Mouse (Mus musculus) inflammation-experienced regulatory T-cells, adult 6 months (primary cell): ENCODE measurements around the gene Slc15a1. TPM values are rescaled to one million over a fixed set of nuclear protein-coding genes. Genes with fewer than 3 reads are reported as not detected.
"Not testable (repeated sequence)": the region's sequence is repeated elsewhere in the genome, so short reads cannot be mapped to it uniquely, and the experiment has no call there.

Experiments used
- ATAC-seq: one replicate; pipeline ENCODE4 v1.8.0; 2017
- polyA plus RNA-seq, 3 experiments: library from polyadenylated mRNA; unstranded; fragments of 100-300 nt; shearing (Covaris generic); gene quantifications; one replicate each; pipeline ENCODE4 v1.2.1; 2017

The Slc15a1 gene
- polyA plus RNA-seq, 3 experiments from 2014 or later: 0.15 to 0.17 TPM; not detected in 1

DNA sequence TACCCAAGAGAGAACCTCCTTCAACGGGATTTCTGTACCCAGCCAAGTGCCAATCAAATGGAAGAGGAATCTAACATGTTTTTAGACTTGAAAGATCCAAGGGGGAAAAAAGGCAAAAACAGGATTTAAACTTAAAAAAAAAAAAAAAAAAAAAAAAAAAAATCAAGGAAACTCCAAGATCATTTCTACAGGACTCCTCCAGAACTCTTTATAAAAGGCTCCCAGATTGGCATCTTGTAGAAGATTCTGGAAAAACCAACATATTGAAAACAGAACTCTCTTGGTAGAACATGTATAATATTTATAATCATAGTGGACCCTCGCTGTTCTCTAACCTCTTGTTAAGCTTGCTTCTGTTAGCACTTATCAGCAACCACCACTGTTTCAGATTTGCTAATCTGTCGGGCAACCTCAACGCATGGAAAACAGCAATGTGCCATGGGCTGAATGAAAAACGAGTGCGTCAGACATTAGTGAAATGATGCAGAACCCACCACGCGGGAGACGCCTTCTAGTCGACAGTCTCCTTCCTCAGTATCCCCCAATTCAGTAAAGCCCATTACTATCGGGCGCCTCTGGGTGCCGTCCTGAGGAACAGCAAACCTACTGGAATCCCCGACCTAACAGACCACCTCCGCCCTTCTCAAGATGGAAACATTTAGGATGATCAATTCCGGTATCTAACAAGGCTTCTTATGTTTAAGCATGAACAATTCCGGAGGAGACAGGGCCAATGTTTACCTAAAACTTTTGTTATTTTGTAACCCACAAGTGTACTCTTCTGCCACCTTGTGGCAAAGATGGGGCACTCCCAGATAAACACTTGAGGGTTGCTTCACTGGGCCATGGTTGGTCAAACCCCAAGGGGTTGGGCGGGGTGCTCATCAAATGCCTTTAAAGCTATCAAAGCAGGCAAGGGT, 54.3 kb downstream of the Slc15a1 start:
- ATAC-seq: peak; percentile 95

DNA sequence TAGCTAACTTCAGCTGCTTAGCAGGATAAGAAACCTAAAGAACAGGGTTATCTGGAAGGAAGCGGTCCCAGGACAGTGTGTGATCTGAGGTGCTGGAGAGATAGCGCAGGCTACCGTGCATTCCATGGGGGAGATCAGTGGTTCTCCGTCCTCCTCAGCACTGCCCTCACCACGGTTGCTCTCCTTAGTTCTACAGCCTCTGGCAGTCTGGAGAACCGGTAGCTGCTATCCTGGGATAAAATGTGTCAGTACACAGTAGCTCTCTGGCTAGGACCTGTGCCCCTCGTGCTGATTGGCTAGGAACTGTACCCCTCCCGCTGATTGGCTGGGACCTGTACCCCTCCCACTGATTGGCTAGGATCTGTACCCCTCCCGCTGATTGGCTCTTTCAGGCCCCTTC, 58.1 kb downstream of the Slc15a1 start:
- ATAC-seq: no peak

- ATAC-seq: peak; percentile 91
Measured at GRCm38 (mm10) chr14:121445194-121445593, 59.9 kb downstream of the Slc15a1 start.

DNA sequence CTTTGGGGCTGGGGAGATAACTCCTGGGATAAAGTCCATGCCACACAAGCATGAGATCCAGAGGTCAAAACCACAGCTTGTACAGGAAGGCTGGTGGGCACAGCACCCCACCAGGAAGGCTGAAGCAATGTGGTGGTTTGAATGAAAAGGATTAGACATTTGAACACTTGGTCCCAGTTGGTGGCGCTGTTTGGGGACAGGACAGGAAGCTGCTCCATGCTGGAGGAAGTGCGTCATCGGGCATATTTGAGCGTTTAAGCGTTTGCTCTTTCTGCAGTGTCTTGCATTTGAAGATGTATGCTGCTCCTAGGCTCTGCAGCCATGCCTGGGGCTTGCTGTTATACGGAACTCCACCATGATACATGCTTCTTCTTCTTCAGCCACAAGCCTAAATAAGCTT, 64.2 kb downstream of the Slc15a1 start:
- ATAC-seq: no peak

- ATAC-seq: no peak
Measured at GRCm38 (mm10) chr14:121437026-121437425, 68.0 kb downstream of the Slc15a1 start.

GRCm38 (mm10) chr14:121436455-121436854, 68.6 kb downstream of the Slc15a1 start:
- no peak for ATAC-seq

GRCm38 (mm10) chr14:121435794-121436193, 69.3 kb downstream of the Slc15a1 start:
- no peak for ATAC-seq

- ATAC-seq: no peak
Measured at GRCm38 (mm10) chr14:121431261-121431660, 73.8 kb downstream of the Slc15a1 start.

GRCm38 (mm10) chr14:121429854-121430535, 75.1 kb downstream of the Slc15a1 start:
- ATAC-seq: no peak

- no peak for ATAC-seq
Measured at GRCm38 (mm10) chr14:121428148-121428547, 76.9 kb downstream of the Slc15a1 start.

DNA sequence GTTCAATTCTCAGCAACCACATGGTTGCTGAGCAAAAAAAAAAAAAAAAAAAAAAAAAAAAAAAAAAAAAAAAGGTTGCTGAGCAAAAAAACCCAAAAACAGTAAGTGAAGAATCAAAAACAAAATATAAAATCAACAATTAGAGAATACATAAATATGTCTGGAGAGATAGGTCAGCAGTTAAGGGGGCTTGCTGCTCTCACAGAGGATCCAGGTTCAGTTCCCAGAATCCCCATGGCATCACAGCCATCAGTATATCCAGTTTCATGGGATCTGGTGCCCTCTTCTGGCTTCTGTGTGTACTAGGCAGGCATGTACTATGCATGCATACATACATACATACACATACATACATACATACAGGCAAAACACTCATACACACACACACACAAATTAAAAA, 78.3 kb downstream of the Slc15a1 start:
- ATAC-seq: peak; percentile 57

DNA sequence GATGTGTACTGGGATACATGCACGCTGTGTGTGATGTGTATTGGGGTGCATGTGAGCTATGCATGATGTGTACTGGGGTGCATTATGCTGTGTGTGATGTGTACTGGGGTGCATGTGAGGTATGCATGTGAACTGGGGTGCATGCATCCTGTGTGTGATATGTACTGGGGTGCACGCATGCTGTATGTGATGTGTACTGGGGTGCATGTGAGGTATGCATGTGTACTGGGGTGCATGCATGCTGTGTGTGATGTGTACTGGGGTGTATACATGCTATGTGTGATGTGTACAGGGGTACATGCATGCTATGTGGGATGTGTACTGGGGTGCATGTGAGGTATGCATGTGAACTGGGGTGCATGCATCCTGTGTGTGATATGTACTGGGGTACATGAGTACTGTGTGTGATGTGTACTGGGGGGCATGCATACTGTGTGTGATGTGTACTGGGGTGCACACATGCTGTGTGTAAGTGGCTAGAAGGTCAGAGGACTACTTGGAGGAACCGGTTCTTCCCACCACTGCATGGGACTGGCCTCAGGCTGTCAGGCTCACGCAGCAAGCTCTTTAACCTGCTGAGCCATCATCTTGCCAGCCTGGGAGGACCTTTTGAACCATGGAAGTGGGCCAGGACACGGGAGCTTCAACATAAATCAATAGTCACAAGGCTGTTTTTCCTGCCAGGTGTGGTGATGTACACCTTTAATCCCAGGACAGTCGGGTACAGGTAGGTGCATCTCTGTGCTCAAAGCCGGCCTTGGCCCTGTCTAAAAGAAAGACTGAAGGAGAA, 79.9 kb downstream of the Slc15a1 start:
- ATAC-seq: no peak

GRCm38 (mm10) chr14:121423341-121423751, 81.7 kb downstream of the Slc15a1 start:
- ATAC-seq: no peak

DNA sequence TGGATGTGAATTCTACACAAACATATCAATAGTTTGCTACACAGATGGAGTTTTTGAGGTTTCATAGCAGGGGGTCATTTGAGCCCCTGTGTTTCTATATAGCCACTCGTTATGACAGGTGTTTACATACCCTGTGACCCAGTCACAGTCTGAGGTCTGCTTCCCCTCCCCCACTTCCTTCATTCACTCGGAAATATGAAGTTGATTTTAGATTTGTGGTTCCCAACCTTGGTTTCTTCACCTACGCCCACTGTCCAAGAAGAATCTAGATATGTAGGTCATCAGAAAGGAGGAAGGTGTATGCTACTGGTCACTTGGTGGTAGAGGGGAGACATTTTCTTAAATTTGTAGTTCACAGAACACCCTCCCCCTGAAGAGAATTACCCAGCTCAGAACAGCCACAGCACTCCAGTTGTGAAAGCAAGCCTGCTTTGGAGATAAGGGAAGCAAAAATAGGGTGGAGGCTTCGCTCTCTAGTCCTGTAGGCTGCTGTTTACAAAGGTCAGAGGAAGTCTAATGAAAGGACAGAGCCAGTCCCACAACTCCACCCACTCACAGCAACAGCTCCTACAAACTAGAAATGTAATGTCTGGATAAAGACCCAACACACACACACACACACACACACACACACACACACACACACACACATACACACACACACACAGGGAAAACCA, 82.2 kb downstream of the Slc15a1 start:
- peak; percentile 47 for ATAC-seq

GRCm38 (mm10) chr14:121422000-121422399, 83.1 kb downstream of the Slc15a1 start:
- no peak for ATAC-seq

DNA sequence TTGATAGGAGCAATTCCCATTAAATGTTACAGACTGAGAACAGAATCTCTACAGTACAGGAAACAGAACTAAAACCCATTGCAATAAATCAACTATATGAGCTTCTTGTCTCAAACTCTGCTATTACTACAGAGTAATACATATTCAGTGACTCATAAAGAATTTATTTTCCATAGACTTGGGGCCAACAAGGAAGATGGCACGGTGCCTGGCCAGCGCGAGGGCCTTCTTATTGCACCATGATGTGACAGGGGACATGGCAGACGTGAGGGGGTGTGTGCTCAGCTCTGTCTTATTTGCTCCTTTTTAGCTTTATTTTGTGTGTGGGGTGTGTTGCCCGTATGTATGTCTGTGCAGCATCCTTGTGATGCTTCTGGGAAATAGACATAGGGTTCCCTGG, 87.5 kb downstream of the Slc15a1 start:
- no peak for ATAC-seq

DNA sequence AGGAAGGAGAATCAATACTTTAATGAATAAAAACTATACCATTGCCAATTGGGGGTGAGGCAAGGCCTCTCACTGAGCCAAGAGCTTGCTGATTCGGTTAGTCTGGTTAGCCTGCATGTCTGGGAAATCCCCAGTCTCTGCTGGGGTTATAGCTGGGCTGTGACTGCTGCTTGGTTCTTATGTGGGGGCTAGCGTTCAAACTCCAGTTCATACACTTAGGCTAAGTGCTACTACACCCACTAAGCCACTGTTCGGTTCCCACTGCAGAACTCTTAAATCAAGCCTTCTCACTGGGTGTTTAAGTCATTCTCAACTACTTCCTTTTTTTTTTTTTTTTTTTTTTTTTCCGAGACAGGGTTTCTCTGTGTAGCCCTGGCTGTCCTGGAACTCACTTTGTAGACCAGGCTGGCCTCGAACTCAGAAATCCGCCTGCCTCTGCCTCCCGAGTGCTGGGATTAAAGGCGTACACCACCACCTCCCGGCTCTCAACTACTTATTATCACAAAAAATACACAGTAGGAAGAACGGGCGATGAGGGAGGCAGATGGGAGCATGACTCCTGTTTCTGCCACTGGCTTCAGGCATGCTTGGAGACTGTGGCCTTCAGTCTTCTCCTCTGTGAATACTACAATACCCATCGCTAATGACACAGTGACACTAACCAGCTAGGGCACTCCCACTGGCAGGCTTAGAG, 88.3 kb downstream of the Slc15a1 start:
- peak; percentile 77 for ATAC-seq

- no peak for ATAC-seq
Measured at GRCm38 (mm10) chr14:121414635-121415241, 90.3 kb downstream of the Slc15a1 start.

DNA sequence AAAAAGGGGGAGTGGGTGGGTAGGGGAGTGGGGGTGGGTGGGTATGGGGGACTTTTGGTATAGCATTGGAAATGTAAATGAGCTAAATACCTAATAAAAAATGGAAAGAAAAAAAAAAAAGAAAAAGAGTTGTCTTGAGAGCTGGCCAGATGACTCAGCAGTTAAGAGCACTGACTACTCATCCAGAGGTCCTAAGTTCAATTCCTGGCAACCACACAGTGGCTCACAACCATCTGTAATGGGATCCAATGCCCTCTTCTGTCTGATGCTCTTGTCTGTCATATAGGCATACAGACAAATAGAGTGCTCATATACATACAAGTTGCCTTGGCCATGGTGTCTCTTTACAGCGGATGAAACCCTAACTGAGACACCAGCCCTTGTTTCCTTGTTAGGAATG, 91.3 kb downstream of the Slc15a1 start:
- not testable (repeated sequence) for ATAC-seq
